Mouse (Mus musculus): ENCODE data around the gene Timm8a1. TPM values are rescaled to one million over a fixed set of nuclear protein-coding genes. Genes with fewer than 3 reads are reported as not detected.

The Timm8a1 gene
- total and polyA plus RNA-seq, 3 experiments, result 240 to 449 (median 267) TPM

GRCm38 (mm10) chrX:134500651-134501050 is 41.0 kb downstream of the Timm8a1 start:
- no peak overlapping the region for H3K9ac ChIP-seq (ENCODE audit: control insufficient read depth, low read depth, low read length, poor library complexity, severe bottlenecking)
- TF ChIP-seq POLR2AphosphoS2 (IDR thresholded peaks at IDR 0.05; ENCODE audit: low read length), result no peak

More at GRCm38 (mm10) chrX:134500651-134501050, 41.0 kb downstream of the Timm8a1 start:
- no peaks in the 10 kb centered on the region for H3K9me3 ChIP-seq (replicated peaks; ENCODE audit: insufficient read depth, low read length)
- peaks cover 7 to 8% of the 10 kb centered on the region in 2 experiments for H3K27me3 ChIP-seq (ENCODE audit: control insufficient read depth in 1 of 2, insufficient read depth in 2 of 2, low read length in 2 of 2)
- no peaks in the 10 kb centered on the region for H3K79me2 ChIP-seq (ENCODE audit: control insufficient read depth, insufficient read depth, low read length, poor library complexity)
- no peak overlapping the region for H3K27ac ChIP-seq (ENCODE audit: control insufficient read depth, low read depth, low read length)
- no peaks in the 10 kb centered on the region for H3K36me3 ChIP-seq (ENCODE audit: control insufficient read depth in 1 of 2, insufficient read depth in 2 of 2, low read length in 2 of 2)
- no peak overlapping the region for H3K4me3 ChIP-seq (ENCODE audit: control insufficient read depth in 1 of 2, insufficient read depth in 1 of 2, low read depth in 2 of 2, low read length in 2 of 2)
- DNase-seq (ENCODE audit: low read depth, low spot score), result no peak
- no peaks in the 10 kb centered on the region for H3K4me1 ChIP-seq (ENCODE audit: control insufficient read depth in 1 of 2, insufficient read depth in 2 of 2, low read length in 2 of 2)

Other genes starting within 250 kb of the Timm8a1 start
- not detected in 2 replicates for gene Tmem35a, start 246.6 kb downstream of the Timm8a1 start, total RNA-seq (2012; rRNA removed)
- not detected for gene Tmem35a, start 246.6 kb downstream of the Timm8a1 start, polyA plus RNA-seq (2012; ENCODE audit: insufficient read depth in 1 of 2, insufficient read length in 2 of 2, low read depth in 1 of 2, low replicate concordance in 2 of 2, missing spikeins in 1 of 2)
- 54.7 and 56.3 TPM in 2 replicates for gene Cenpi, start 233.8 kb downstream of the Timm8a1 start, total RNA-seq (2012; rRNA removed)
- gene Cenpi, start 233.8 kb downstream of the Timm8a1 start, polyA plus RNA-seq (2012; ENCODE audit: insufficient read depth in 1 of 2, insufficient read length in 2 of 2, low read depth in 1 of 2, low replicate concordance in 2 of 2, missing spikeins in 1 of 2), result 10 to 100 TPM in 1 of 2 experiments, not detected in 1; 50.8 TPM
- gene Drp2, start 137.3 kb downstream of the Timm8a1 start, total RNA-seq (2012; rRNA removed), result 0.39 and 0.49 TPM in 2 replicates
- gene Drp2, start 137.3 kb downstream of the Timm8a1 start, polyA plus RNA-seq (2012; ENCODE audit: insufficient read depth in 1 of 2, insufficient read length in 2 of 2, low read depth in 1 of 2, low replicate concordance in 2 of 2, missing spikeins in 1 of 2), result 1 to 10 TPM in 1 of 2 experiments, not detected in 1; 1.6 TPM
- not detected in 2 replicates for gene Taf7l, start 65.4 kb downstream of the Timm8a1 start, total RNA-seq (2012; rRNA removed)
- not detected for gene Taf7l, start 65.4 kb downstream of the Timm8a1 start, polyA plus RNA-seq (2012; ENCODE audit: insufficient read depth in 1 of 2, insufficient read length in 2 of 2, low read depth in 1 of 2, low replicate concordance in 2 of 2, missing spikeins in 1 of 2)
- gene Btk, start 41.7 kb upstream of the Timm8a1 start, total RNA-seq (2012; rRNA removed), result 134 and 137 TPM in 2 replicates
- gene Btk, start 41.7 kb upstream of the Timm8a1 start, polyA plus RNA-seq (2012; ENCODE audit: insufficient read depth in 1 of 2, insufficient read length in 2 of 2, low read depth in 1 of 2, low replicate concordance in 2 of 2, missing spikeins in 1 of 2), result 100 to 1,000 TPM; 291 to 327 TPM
- gene Rpl36a, start 43.8 kb upstream of the Timm8a1 start, total RNA-seq (2012; rRNA removed), result 6,735 and 6,935 TPM in 2 replicates
- 1,000 to 10,000 TPM in 1 of 2 experiments, not detected in 1; 1,673 TPM for gene Rpl36a, start 43.8 kb upstream of the Timm8a1 start, polyA plus RNA-seq (2012; ENCODE audit: insufficient read depth in 1 of 2, insufficient read length in 2 of 2, low read depth in 1 of 2, low replicate concordance in 2 of 2, missing spikeins in 1 of 2)
- gene Gla, start 59.3 kb upstream of the Timm8a1 start, total RNA-seq (2012; rRNA removed), result 10.0 and 10.2 TPM in 2 replicates
- 10 to 100 TPM in 1 of 2 experiments, not detected in 1; 17.0 TPM for gene Gla, start 59.3 kb upstream of the Timm8a1 start, polyA plus RNA-seq (2012; ENCODE audit: insufficient read depth in 1 of 2, insufficient read length in 2 of 2, low read depth in 1 of 2, low replicate concordance in 2 of 2, missing spikeins in 1 of 2)
- gene Hnrnph2, start 59.3 kb upstream of the Timm8a1 start, total RNA-seq (2012; rRNA removed), result 127 and 134 TPM in 2 replicates
- 100 to 1,000 TPM; 200 to 295 TPM for gene Hnrnph2, start 59.3 kb upstream of the Timm8a1 start, polyA plus RNA-seq (2012; ENCODE audit: insufficient read depth in 1 of 2, insufficient read length in 2 of 2, low read depth in 1 of 2, low replicate concordance in 2 of 2, missing spikeins in 1 of 2)
- gene Armcx4, start 144.7 kb upstream of the Timm8a1 start, total RNA-seq (2012; rRNA removed), result not detected in 2 replicates
- not detected for gene Armcx4, start 144.7 kb upstream of the Timm8a1 start, polyA plus RNA-seq (2012; ENCODE audit: insufficient read depth in 1 of 2, insufficient read length in 2 of 2, low read depth in 1 of 2, low replicate concordance in 2 of 2, missing spikeins in 1 of 2)
- gene Armcx1, start 176.1 kb upstream of the Timm8a1 start, total RNA-seq (2012; rRNA removed), result 0.10 TPM in 1 of 2 replicates, not detected in the other
- under 1 TPM in 1 of 2 experiments, not detected in 1; 0.10 TPM for gene Armcx1, start 176.1 kb upstream of the Timm8a1 start, polyA plus RNA-seq (2012; ENCODE audit: insufficient read depth in 1 of 2, insufficient read length in 2 of 2, low read depth in 1 of 2, low replicate concordance in 2 of 2, missing spikeins in 1 of 2)
- not detected in 2 replicates for gene Armcx6, start 209.6 kb upstream of the Timm8a1 start, total RNA-seq (2012; rRNA removed)
- not detected for gene Armcx6, start 209.6 kb upstream of the Timm8a1 start, polyA plus RNA-seq (2012; ENCODE audit: insufficient read depth in 1 of 2, insufficient read length in 2 of 2, low read depth in 1 of 2, low replicate concordance in 2 of 2, missing spikeins in 1 of 2)
- 4.2 and 5.5 TPM in 2 replicates for gene Armcx3, start 214.7 kb upstream of the Timm8a1 start, total RNA-seq (2012; rRNA removed)
- 1 to 10 TPM in 1 of 2 experiments, not detected in 1; 5.0 TPM for gene Armcx3, start 214.7 kb upstream of the Timm8a1 start, polyA plus RNA-seq (2012; ENCODE audit: insufficient read depth in 1 of 2, insufficient read length in 2 of 2, low read depth in 1 of 2, low replicate concordance in 2 of 2, missing spikeins in 1 of 2)